Mouse (Mus musculus) retina, postnatal 7 days (tissue): ENCODE data around the gene Gm9887.
"Not testable (repeated sequence)": the region's sequence is repeated elsewhere in the genome, so short reads cannot be mapped to it uniquely, and the experiment has no call there.

Experiments used
- DNase-seq: peaks from one replicate; pipeline ENCODE4 v3.0.0-alpha.2; 2012; ENCODE audit warnings: low read depth, low spot score

The Gm9887 gene

GRCm38 (mm10) chr12:69386281-69386732 lies 14.0 kb upstream of the Gm9887 start:
- DNase-seq: not testable (repeated sequence)

GRCm38 (mm10) chr12:69385542-69386280 lies 13.5 kb upstream of the Gm9887 start:
- no peak for DNase-seq

- DNase-seq: no peak
Observed at GRCm38 (mm10) chr12:69384606-69385005, 12.3 kb upstream of the Gm9887 start.

- DNase-seq: no peak
Observed at GRCm38 (mm10) chr12:69382880-69383279, 10.6 kb upstream of the Gm9887 start.

- DNase-seq: no peak
Observed at GRCm38 (mm10) chr12:69378558-69379454, 6.5 kb upstream of the Gm9887 start.

- DNase-seq: not testable (repeated sequence)
Observed at GRCm38 (mm10) chr12:69377636-69378035, 5.4 kb upstream of the Gm9887 start.

GRCm38 (mm10) chr12:69377188-69377587 lies 4.9 kb upstream of the Gm9887 start:
- no peak for DNase-seq

GRCm38 (mm10) chr12:69376132-69376531 lies 3.9 kb upstream of the Gm9887 start:
- DNase-seq: no peak

- no peak for DNase-seq
Observed at GRCm38 (mm10) chr12:69373850-69374766, 1.9 kb upstream of the Gm9887 start.

- DNase-seq: no peak
Observed at GRCm38 (mm10) chr12:69372731-69373331, 573 bp upstream of the Gm9887 start.

GRCm38 (mm10) chr12:69371421-69371853 lies 821 bp downstream of the Gm9887 start:
- no peak for DNase-seq

- DNase-seq: no peak
Observed at GRCm38 (mm10) chr12:69370936-69371335, 1.3 kb downstream of the Gm9887 start.

- DNase-seq: no peak
Observed at GRCm38 (mm10) chr12:69367557-69367956, 4.7 kb downstream of the Gm9887 start.

- no peak for DNase-seq
Observed at GRCm38 (mm10) chr12:69366424-69366823, 5.8 kb downstream of the Gm9887 start.

GRCm38 (mm10) chr12:69365757-69366156 lies 6.5 kb downstream of the Gm9887 start:
- DNase-seq: no peak

- no peak for DNase-seq
Observed at GRCm38 (mm10) chr12:69363899-69364762, 8.1 kb downstream of the Gm9887 start.

- not testable (repeated sequence) for DNase-seq
Observed at GRCm38 (mm10) chr12:69363110-69363509, 9.1 kb downstream of the Gm9887 start.

- DNase-seq: no peak
Observed at GRCm38 (mm10) chr12:69362388-69362787, 9.9 kb downstream of the Gm9887 start.

GRCm38 (mm10) chr12:69361919-69362318 lies 10.3 kb downstream of the Gm9887 start:
- no peak for DNase-seq
